Mouse (Mus musculus): ENCODE measurements around the gene Gm5678. TPM values are rescaled to one million over a fixed set of nuclear protein-coding genes. Genes with fewer than 3 reads are reported as not detected.

The Gm5678 gene
- 1 to 10 TPM; 1.6 to 2.2 TPM for total RNA-seq (2021)
- long read RNA-seq = 0 reads

GRCm38 (mm10) chr16:93627761-93628400, at the start of gene Gm5678:
Gene Gm5678, plus strand, starts transcription at chr16:93628097.
- no peak for DNase-seq (ENCODE audit: low spot score in 2 of 2)

GRCm38 (mm10) chr16:93578346-93579005, 49.4 kb upstream of the Gm5678 start:
- no peak for DNase-seq (ENCODE audit: low spot score in 2 of 2)

- no peak for DNase-seq (ENCODE audit: low spot score in 2 of 2)
These were observed 46.8 kb upstream of the Gm5678 start for GRCm38 (mm10) chr16:93581125-93581524.

- DNase-seq (ENCODE audit: low spot score in 2 of 2) = no peak
These were observed 42.8 kb upstream of the Gm5678 start for GRCm38 (mm10) chr16:93584976-93585702.

- DNase-seq (ENCODE audit: low spot score in 2 of 2) = no peak
These were observed 42.1 kb upstream of the Gm5678 start for GRCm38 (mm10) chr16:93585703-93586205.

- no peak for DNase-seq (ENCODE audit: low spot score in 2 of 2)
These were observed 41.5 kb upstream of the Gm5678 start for GRCm38 (mm10) chr16:93586382-93586781.

- DNase-seq (ENCODE audit: low spot score in 2 of 2) = no peak
These were observed 39.6 kb upstream of the Gm5678 start for GRCm38 (mm10) chr16:93588281-93588680.

GRCm38 (mm10) chr16:93590915-93591314, 37.0 kb upstream of the Gm5678 start:
- no peak for DNase-seq (ENCODE audit: low spot score in 2 of 2)

- no peak for DNase-seq (ENCODE audit: low spot score in 2 of 2)
These were observed 36.2 kb upstream of the Gm5678 start for GRCm38 (mm10) chr16:93591450-93592430.

GRCm38 (mm10) chr16:93592711-93593110, 35.2 kb upstream of the Gm5678 start:
- no peak for DNase-seq (ENCODE audit: low spot score in 2 of 2)

- DNase-seq (ENCODE audit: low spot score in 2 of 2) = no peak
These were observed 34.5 kb upstream of the Gm5678 start for GRCm38 (mm10) chr16:93593406-93593805.

- DNase-seq (ENCODE audit: low spot score in 2 of 2) = no peak
These were observed 33.4 kb upstream of the Gm5678 start for GRCm38 (mm10) chr16:93594448-93594847.

- no peak for DNase-seq (ENCODE audit: low spot score in 2 of 2)
These were observed 32.1 kb upstream of the Gm5678 start for GRCm38 (mm10) chr16:93595766-93596165.

- DNase-seq (ENCODE audit: low spot score in 2 of 2) = no peak
These were observed 31.1 kb upstream of the Gm5678 start for GRCm38 (mm10) chr16:93596807-93597206.

GRCm38 (mm10) chr16:93597551-93597950, 30.3 kb upstream of the Gm5678 start:
- no peak for DNase-seq (ENCODE audit: low spot score in 2 of 2)

GRCm38 (mm10) chr16:93599461-93599860, 28.4 kb upstream of the Gm5678 start:
- no peak for DNase-seq (ENCODE audit: low spot score in 2 of 2)

- DNase-seq (ENCODE audit: low spot score in 2 of 2) = peak; percentile 91 to 95
These were observed 24.3 kb upstream of the Gm5678 start, which contains the start of gene Setd4 for GRCm38 (mm10) chr16:93603439-93604212. Gene Setd4, minus strand, starts transcription at chr16:93604063.

GRCm38 (mm10) chr16:93604481-93604969, 23.4 kb upstream of the Gm5678 start:
- DNase-seq (ENCODE audit: low spot score in 2 of 2) = no peak

GRCm38 (mm10) chr16:93605553-93605952, 22.3 kb upstream of the Gm5678 start, which contains the start of gene Cbr1:
Gene Cbr1, plus strand, starts transcription at chr16:93605853.
- no peak for DNase-seq (ENCODE audit: low spot score in 2 of 2)

- no peak for DNase-seq (ENCODE audit: low spot score in 2 of 2)
These were observed 21.8 kb upstream of the Gm5678 start for GRCm38 (mm10) chr16:93606146-93606545.
